Mouse (Mus musculus) hindbrain, postnatal 0 days (tissue): ENCODE measurements around the gene Asna1. TPM values are rescaled to one million over a fixed set of nuclear protein-coding genes. Genes with fewer than 3 reads are reported as not detected.

ENCODE experiments used
- ATAC-seq: fragments of 200-750 bp; cut with Nextera tagmentation; 2 replicates; pipeline ENCODE4 v1.8.0; 2017; ENCODE audit warnings: mild to moderate bottlenecking, moderate TSS enrichment, moderate library complexity
- DNase-seq: peaks from one replicate; pipeline ENCODE4 v3.0.0-alpha.2; 2015; ENCODE audit warnings: low spot score
- H3K27ac ChIP-seq: fragments of 300-500 bp; sonication (generic); 2 replicates; pipeline ENCODE4 v1.5.1; 2014; ENCODE audit warnings: mild to moderate bottlenecking
- H3K27me3 ChIP-seq: fragments of 300-500 bp; sonication (generic); 2 replicates; pipeline ENCODE4 v1.6.1; 2014; ENCODE audit warnings: low read length, mixed read lengths; ENCODE audit not compliant: insufficient read depth
- H3K36me3 ChIP-seq: fragments of 300-500 bp; sonication (generic); 2 replicates; pipeline ENCODE4 v1.6.1; 2014; ENCODE audit warnings: low read length, mixed read lengths; ENCODE audit not compliant: insufficient read depth
- H3K4me1 ChIP-seq: fragments of 300-500 bp; sonication (generic); 2 replicates; pipeline ENCODE4 v1.6.1; 2014; ENCODE audit warnings: antibody characterized with exemption, low read length, mixed read lengths; ENCODE audit not compliant: insufficient read depth
- H3K4me2 ChIP-seq: fragments of 300-500 bp; sonication (generic); 2 replicates; pipeline ENCODE4 v1.6.1; 2014; ENCODE audit warnings: low read depth, mild to moderate bottlenecking, low read length, moderate library complexity, mixed read lengths
- H3K4me3 ChIP-seq: fragments of 300-500 bp; sonication (generic); 2 replicates; pipeline ENCODE4 v1.5.1; 2014; ENCODE audit warnings: low read length
- H3K9ac ChIP-seq: fragments of 300-500 bp; sonication (generic); replicated peaks from 2 replicates; pipeline ENCODE4 v1.6.1; 2014; ENCODE audit warnings: mild to moderate bottlenecking, low read length, moderate library complexity, mixed read lengths
- H3K9me3 ChIP-seq: fragments of 300-500 bp; sonication (generic); 2 replicates; pipeline ENCODE4 v1.6.1; 2016; ENCODE audit warnings: low read length, mixed read lengths
- CTCF ChIP-seq: IDR thresholded peaks from 2 replicates; pipeline ENCODE4 v1.5.1; 2016; ENCODE audit warnings: antibody characterized with exemption, control low read depth, low read depth
- WGBS: fragments of 180-500 bp; shearing (Covaris S2); extraction: QIAGEN DNeasy Blood & Tissue Kit; methylation state at CpG from one replicate; pipeline ENCODE4 v1.1.7; 2014; 5-methylcytosine and 5-hydroxymethylcytosine counted together
- polyA plus RNA-seq: library from polyadenylated mRNA; unstranded; fragments of >200 nt; fragmentation: Nextera tagmentation; extraction: Ambion mirVana; gene quantifications from 2 replicates; pipeline ENCODE4 v1.2.1, GENCODE M21; 2015
- total RNA-seq: library from RNA; depleted of rRNA; stranded (reverse); fragments of >200 nt; gene quantifications from 2 replicates; pipeline ENCODE4 v1.2.3, GENCODE M21; 2014

Gene Asna1
- total and polyA plus RNA-seq, 2 experiments from 2014 or later = 150 to 165 TPM

DNA sequence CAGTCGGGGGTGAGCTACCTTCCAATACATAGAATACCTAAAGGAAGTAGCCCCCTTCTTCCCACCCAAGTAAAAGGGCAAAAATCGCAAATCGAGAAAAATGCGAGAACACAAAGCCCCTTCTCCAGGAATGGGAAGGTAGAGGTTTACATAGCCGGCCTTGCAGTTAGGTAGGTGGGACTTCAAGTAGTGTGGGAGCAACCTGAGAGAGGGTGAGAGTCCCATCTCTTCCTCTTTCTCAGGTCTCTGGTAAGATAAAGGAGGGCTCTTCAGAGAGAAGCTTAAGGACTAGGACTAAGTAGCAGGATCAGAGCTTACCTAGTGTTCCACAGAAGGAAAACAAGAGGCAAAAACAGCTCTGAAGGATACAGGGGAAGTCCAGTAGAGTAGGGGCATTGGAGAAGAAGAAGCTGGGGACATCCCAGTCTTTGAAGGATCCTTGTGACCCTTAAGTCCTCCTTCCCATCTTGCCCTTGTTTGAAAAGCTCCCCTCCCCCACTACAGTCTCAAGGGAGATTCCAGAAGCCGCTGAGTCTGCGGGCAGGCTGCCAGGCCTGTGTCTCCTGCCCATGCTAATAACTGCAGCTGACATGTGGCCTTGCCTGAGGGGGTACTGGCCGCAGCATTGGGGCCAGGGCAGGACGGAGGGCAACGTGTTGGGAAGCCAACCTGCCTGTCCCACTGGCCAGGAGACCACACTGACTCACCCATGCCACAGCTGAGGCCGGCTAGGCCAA lies 44.3 kb downstream of the Asna1 start:
- H3K4me3 ChIP-seq = no peak overlapping the region

DNA sequence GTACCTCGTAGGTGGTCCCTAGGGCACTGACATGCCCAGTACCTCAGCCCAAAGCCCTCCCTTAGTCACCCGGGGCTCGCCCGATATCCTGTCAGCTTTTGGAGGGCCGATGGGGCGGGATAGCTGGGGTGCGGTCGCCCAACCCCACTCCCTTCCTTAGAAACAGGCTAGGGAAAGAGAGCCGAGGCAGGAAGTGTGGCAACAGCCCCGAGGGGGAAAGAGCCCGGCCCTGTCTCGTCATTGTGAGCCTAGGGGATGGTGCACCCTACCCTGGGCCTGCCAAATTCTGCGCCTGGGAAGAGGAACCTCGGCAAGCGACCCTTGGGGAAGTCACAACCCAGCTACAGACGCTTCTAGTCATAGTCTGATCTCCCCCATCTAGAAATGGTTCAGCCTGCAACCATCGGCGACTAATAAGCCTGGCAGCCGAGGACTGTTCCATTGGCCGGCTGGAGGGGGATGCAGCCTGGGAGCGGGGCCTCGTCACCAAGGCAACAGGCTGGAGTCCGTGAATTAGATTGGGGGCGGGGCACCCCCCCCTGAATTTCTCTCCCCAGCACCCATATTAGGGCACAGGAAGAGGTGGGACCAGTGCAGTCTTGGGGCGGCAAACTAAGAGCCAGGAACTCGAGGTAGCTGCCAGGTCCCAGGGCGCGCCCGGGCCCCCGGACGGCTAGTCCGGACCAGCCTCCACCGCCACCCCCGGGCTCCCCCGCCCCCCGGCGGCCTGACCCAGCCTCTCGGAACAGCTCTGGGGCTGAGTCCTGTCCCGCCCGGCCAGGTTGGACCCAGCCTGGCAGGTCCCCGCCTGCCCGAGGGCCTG lies 45.3 kb downstream of the Asna1 start:
- DNase-seq (peak; percentile 93), ATAC-seq (peak; percentile 57)
- TF ChIP-seq CTCF = no peak
- H3K27ac ChIP-seq = peak overlapping the region; percentile 67; the same call in 1 of the 2 replicates
- H3K4me2 ChIP-seq = peak overlapping the region; percentile 98
- H3K9ac ChIP-seq = peak overlapping the region; percentile 47
- H3K36me3 ChIP-seq = no peaks in the 10 kb centered on the region
- WGBS = 4% methylated on average over 41 of the region's 42 CpGs
- H3K4me3 ChIP-seq = peak overlapping the region; percentile 29
- H3K27me3 ChIP-seq = no peaks in the 10 kb centered on the region
- H3K9me3 ChIP-seq = no peaks in the 10 kb centered on the region
- H3K4me1 ChIP-seq = peaks cover 36% of the 10 kb centered on the region

More for the DNA sequence above, 44.3 kb downstream of the Asna1 start:
- H3K36me3 ChIP-seq = no peaks in the 10 kb centered on the region
- no peaks in the 10 kb centered on the region for H3K27me3 ChIP-seq
- peak overlapping the region; percentile 48; the same call in 1 of the 2 replicates for H3K27ac ChIP-seq
- peak; percentile 68 for DNase-seq
- no peak for TF ChIP-seq CTCF
- WGBS = 28% methylated on average over 11 of the region's 11 CpGs
- no peak for ATAC-seq
- H3K9me3 ChIP-seq = no peaks in the 10 kb centered on the region
- peaks cover 45% of the 10 kb centered on the region for H3K4me1 ChIP-seq
- H3K4me2 ChIP-seq = peak overlapping the region; percentile 98; the same call in 1 of the 2 replicates
- H3K9ac ChIP-seq = peak overlapping the region; percentile 43; the same call in 1 of the 2 replicates

GRCm38 (mm10) chr8:84978248-84978940 lies 46.7 kb downstream of the Asna1 start, which contains the start of gene Junb:
Gene Junb (minus strand): TSS chr8:84978718.
- Histone ChIP-seq H3K9ac (peak within 1 kb of the TSS; percentile 67), H3K27me3 (no peaks in the 10 kb centered on the region), H3K4me3 (peak within 1 kb of the TSS; percentile 51), H3K4me1 (peaks cover 35% of the 10 kb centered on the region), H3K27ac (peak within 1 kb of the TSS; percentile 74), H3K4me2 (peak within 1 kb of the TSS; percentile 98), H3K9me3 (no peaks in the 10 kb centered on the region), H3K36me3 (no peaks in the 10 kb centered on the region)
- DNase-seq = peak; percentile 93
- TF ChIP-seq CTCF = no peak
- WGBS = under 1% methylated on average over 63 of the region's 63 CpGs
- ATAC-seq = peak; percentile 70

DNA sequence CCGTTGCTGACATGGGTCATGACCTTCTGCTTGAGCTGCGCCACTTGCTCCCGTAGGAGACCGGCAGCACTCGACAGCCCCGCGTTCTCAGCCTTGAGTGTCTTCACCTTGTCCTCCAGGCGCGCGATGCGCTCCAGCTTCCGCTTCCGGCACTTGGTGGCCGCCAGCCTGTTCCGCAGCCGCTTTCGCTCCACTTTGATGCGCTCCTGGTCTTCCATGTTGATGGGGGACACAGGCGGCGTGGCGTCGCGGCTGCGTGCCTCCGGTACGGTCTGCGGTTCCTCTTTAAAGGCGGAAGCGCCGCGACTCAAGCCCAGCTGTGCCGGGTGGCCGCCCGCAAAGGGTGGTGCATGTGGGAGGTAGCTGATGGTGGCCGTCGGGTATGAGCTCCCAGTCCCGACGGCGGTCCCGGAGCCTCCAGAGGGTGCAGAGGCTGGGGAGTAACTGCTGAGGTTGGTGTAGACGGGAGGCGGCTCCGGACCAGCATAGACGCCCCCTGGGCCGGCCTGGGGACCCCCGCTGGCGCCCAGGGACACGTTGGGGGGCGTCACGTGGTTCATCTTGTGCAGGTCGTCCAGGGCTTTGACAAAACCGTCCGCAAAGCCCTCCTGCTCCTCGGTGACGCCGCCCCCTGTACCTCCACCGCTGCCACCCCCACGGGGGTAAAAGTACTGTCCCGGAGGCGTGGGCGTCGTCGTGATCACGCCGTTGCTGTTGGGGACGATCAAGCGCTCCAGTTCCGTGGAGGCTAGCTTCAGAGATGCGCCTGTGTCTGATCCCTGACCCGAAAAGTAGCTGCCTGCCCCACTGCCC lies 47.4 kb downstream of the Asna1 start:
- H3K9ac ChIP-seq = peak overlapping the region; percentile 67
- no peaks in the 10 kb centered on the region for H3K9me3 ChIP-seq
- 2% methylated on average over 70 of the region's 70 CpGs for WGBS
- ATAC-seq (no peak), DNase-seq (peak; percentile 65)
- peak overlapping the region; percentile 74 for H3K27ac ChIP-seq
- peaks cover 35% of the 10 kb centered on the region for H3K4me1 ChIP-seq
- H3K4me3 ChIP-seq = peak overlapping the region; percentile 51
- no peak for TF ChIP-seq CTCF
- H3K27me3 ChIP-seq = no peaks in the 10 kb centered on the region
- H3K4me2 ChIP-seq = peak overlapping the region; percentile 98
- H3K36me3 ChIP-seq = 0 out of 2 replicates have a peak, but pooled peaks cover under 1% of the 10 kb centered on the region

- no peak overlapping the region for H3K27ac ChIP-seq
- DNase-seq (no peak), ATAC-seq (no peak)
- peak overlapping the region; percentile 98 for H3K4me2 ChIP-seq
- H3K27me3 ChIP-seq = no peaks in the 10 kb centered on the region
- H3K9ac ChIP-seq = peak overlapping the region; percentile 67
- H3K9me3 ChIP-seq = no peaks in the 10 kb centered on the region
- TF ChIP-seq CTCF = no peak
- H3K4me3 ChIP-seq = peak overlapping the region; percentile 51
- peaks cover 35% of the 10 kb centered on the region for H3K4me1 ChIP-seq
- H3K36me3 ChIP-seq = peaks cover 8% of the 10 kb centered on the region; the same call in 1 of the 2 replicates
- WGBS = under 1% methylated on average over 24 of the region's 25 CpGs
Observed at GRCm38 (mm10) chr8:84976763-84977434, 48.2 kb downstream of the Asna1 start.
